Mouse (Mus musculus) adrenal gland, postnatal 10 days (tissue): ENCODE measurements around the gene Clrn2. TPM values are rescaled to one million over a fixed set of nuclear protein-coding genes. Genes with fewer than 3 reads are reported as not detected.
A peak's percentile ranks its signal among the peaks of the same experiment; 100 is the strongest.

Experiments
- DNase-seq: peaks from one replicate; pipeline ENCODE4 v3.0.0; 2021; ENCODE audit warnings: mixed read lengths
- total RNA-seq, 2 experiments: library from RNA; stranded (reverse); gene quantifications; 2 replicates each; pipeline ENCODE4 v1.2.3; 2021

The Clrn2 gene
- total RNA-seq, 2 experiments from 2014 or later = not detected

DNA sequence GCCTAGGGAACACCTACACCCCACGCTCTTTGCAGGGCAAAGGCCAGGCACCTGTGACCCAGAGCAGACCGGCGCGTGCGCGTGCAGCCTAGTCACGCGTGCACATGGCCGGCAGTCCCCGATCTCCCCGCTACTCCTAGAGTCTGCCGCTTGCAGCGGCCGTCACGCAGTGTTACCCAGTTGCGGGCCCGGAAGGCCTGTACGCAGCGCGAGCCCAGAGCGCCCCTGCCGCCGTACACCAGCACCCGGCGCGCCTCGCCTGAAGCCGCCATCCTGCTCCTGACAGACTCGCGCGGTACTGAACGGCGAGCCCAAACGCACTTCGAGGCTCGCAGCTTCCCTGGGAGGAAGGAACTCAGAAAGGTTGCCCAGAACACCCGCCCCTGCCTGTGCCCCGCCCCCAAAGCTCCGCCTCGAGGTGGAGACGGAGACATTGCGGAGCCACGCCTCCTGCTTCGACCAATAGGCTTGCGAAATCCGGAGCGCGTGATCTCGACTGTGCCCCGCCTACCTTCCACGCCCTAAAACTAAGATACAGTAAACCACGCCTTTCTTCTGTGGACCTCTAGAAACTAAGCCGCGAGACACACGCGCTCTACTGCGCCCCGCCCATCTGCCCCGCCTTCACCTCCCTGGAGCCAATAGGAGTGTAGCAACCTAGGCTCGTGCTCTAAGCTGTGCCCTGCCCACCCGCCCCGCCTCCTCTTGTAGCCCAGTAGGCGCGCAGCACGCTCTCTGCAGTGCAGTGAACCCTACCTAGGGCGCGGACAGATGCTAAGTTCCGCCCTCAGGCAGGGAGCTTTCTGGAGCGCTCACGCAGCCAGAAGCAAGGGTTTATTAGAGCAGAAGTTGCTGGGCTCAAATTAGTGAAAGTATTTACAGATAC is 3.5 kb upstream of the Clrn2 start, which contains the start of gene Qdpr:
TSS of gene Qdpr (minus strand) at position 406 of the 886 bp plus-strand sequence.
- peak; percentile 98 for DNase-seq

- DNase-seq = no peak
These were observed 905 bp downstream of the Clrn2 start for GRCm38 (mm10) chr5:45454456-45454855.

- DNase-seq = peak; percentile 41
These were observed 19.4 kb downstream of the Clrn2 start for GRCm38 (mm10) chr5:45472880-45473450.

- DNase-seq = no peak
These were observed 20.0 kb downstream of the Clrn2 start for GRCm38 (mm10) chr5:45473521-45473920.

DNA sequence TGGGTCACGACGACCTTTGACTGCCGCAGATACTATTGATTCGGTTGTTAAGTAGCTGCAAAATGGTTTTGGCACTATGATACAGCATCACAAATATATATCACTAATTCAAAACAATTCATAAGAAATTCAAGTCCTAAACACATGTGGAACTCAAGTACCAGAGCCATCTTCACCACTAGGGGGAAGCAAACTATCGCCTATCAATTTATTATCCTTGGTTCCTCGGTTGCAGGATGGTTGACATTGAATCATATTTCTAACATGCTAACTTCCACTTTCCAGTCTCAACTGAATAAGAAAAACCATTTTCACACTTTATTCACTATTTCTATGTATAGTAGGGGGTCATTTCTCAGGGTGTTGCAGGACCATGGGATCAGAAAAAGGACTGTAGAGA is 20.7 kb downstream of the Clrn2 start:
- peak; percentile 63 for DNase-seq

- DNase-seq = no peak
These were observed 21.2 kb downstream of the Clrn2 start for GRCm38 (mm10) chr5:45474758-45475157.

GRCm38 (mm10) chr5:45475771-45476170 is 22.2 kb downstream of the Clrn2 start:
- DNase-seq = no peak

GRCm38 (mm10) chr5:45476288-45476687 is 22.7 kb downstream of the Clrn2 start:
- DNase-seq = no peak

GRCm38 (mm10) chr5:45477601-45478000 is 24.1 kb downstream of the Clrn2 start:
- no peak for DNase-seq

DNA sequence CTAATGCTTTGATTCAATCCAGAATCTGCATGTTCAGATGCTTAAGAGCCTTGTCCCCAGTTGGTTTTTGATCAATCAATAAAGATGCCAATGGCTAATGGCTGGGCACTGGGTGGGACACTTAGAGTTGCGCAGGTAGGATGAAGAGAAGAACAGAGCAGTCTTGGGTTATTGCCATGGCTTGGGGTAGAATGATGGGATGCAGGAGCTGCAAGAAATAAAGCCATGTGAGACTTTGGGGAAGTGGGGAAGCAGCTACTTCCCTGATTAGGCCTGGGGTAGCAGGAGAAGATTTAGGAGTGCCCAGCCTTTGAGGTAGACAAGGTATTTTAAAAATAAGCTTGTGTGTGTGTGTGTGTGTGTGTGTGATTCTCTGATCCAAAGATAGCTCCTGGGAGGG is 26.5 kb downstream of the Clrn2 start:
- no peak for DNase-seq

DNA sequence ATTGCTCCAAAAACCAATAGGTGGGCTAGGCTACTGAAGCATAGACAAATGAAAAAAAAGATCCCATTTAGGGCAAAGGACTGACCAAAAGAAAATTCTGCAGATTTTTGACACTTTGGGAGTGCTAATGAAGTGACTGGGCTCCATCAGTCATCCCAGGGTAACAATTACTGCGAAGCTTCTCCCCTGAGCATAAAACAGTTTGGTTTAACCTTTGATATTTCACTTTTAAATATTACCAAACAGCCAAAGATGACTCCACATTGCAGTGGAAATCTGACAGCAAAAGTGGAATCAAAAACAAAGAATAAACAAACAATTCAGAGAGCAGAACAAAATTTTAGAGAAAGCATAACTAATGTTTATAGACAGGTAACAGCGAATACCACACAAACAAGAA is 27.6 kb downstream of the Clrn2 start:
- DNase-seq = no peak

DNA sequence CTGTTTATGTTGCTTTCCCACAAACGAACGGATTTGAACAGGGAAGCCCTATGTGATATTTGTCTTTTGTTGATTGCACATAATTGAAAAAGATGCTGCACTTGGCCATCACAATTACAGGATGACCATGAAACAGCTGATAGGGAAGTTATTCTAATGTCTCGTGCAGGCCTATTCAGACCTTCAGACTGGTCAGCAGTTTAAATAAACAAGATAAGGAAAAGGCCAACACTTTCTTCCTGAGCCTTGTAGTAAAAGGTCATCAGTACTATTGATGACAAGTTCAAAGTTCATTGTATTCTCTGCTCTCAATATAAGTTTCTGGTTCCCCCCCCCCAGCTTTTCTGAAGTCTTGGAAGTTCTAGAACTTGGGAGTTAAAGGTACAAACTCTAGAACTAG is 29.1 kb downstream of the Clrn2 start:
- DNase-seq = no peak

DNA sequence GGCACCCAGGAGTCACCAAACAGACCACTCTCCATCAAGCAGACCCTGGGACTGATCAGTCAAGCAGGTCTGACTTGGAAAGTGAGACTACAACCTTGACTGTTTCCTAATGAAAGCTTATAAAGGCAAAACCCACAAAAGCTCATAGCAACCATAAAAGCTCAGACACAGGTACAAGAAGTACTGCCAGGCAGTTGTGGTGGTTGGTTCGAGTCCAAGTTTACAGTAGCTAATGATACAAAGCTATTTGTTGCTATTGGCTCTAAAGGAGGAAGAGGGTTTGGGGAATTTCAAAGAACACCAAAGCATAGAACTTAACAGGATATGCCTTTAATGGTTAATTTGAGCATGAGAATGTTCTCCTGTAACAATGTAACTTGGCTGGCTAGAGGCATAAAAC is 30.1 kb downstream of the Clrn2 start:
- DNase-seq = no peak

DNA sequence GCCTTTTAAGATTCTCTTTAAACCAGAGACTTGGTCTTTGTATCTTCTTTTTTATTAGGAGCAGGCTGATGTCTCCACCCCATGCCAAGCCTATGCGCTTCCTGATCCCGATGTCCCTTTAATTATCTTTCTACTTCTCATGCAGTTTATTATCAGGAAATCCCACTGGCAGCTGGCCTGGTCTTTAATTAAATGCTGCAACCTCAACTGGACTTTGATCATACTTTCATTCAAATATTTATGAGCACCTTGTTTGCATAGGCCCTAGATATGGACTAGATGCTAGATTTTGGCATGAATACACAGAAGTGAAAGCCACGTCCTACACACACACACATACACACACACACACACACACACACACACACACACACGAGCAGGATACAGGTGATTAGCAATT is 38.2 kb downstream of the Clrn2 start:
- no peak for DNase-seq

- DNase-seq = peak; percentile 100
These were observed 39.9 kb downstream of the Clrn2 start, which contains the start of gene Lap3 for GRCm38 (mm10) chr5:45493191-45494092. TSS of gene Lap3 (plus strand) at chr5:45493374.

DNA sequence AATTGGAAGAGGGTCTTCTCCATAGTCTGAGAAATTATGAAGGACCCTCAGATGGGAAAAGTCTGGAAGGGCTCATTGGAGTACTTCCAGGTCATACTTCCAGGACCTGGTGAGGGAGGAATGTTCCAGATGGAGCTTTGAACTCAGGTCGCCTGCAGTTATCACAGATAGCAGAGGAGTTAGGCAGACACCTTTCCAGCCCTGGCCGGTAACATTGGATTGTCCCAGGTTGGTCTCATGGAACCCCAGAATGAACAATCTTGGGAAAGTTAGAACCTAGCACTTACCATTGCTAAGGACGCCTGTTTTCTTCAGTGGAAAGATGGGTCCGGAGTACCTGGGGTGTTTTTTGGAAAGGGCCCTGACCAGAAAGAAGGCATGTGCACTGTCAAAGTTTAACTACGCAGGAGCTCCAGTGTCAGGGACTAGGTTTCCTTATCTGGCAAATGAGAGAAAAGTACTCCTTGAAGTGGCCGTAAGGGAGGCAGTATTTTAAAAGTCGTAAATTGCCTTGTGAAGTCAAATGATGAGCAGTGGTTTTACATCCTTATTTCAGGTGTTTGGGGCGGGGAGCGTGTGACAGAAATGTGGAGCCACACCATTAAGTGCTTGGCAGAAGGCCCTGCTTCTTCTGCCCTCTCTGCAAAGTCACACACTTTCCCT is 40.7 kb downstream of the Clrn2 start:
- no peak for DNase-seq

DNA sequence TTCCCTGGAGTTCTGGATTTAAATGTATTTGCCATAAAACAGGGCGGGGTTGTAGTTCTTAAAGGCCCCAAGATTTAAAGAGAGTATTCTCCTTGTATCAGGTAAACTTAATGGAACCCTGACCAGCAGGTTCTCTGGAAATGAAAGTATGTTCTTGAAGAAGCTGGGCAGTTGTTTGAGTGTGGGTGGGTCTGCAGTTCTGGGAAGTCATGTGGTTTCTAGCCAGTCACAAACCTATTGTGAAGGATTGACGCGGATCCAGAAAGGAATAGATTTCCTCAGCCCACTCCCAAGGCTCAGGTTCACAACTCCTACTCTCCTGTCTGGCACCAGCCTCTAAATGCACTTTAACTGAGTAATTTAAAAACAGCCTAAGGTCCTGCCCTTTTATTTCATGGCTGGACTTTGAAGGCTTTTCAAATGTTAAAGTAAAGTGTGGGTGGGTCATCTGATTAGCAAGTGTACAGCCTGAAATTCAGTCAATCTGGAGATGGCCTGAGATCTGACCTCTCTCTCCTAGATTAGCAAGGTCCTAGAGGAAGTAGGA is 42.0 kb downstream of the Clrn2 start:
- no peak for DNase-seq

DNA sequence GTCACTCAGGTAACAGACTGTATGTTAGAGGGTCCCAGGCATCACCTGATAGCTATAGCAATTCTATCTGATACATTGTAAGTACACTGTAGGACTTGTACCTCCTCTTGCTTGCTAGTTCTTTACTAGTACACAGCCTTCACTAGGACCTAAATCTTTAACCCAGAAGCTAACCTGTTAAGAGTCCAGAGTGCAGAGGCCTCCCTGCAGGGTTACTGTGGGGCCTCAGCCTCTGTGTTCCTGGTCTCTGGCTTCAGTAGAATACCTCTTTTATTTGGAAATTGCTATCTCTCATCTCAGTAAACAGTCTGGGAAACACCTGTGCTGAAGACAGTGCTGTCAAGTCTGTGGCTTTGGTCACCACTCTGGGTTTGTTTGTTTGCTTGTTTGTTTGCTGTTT is 42.5 kb downstream of the Clrn2 start:
- no peak for DNase-seq

DNA sequence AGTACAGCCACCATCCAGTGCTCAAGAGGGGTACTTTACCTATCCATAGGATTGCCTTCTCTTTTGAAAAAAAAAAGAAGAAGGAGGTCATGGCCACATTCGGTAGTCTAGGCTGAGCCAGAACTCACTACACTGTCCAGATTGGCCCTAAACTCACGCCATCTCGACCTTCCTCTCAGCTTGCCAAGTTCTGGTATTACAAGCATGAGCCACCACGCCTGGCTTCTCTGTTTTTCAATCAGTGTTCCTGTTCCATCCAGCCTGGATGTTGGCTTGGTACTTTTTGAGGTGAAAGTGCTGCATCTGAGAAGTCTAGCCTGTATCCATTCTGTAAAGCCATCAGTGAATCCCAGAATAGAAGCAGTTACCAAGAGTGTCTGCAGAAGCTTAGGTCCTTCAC is 42.9 kb downstream of the Clrn2 start:
- DNase-seq = no peak

GRCm38 (mm10) chr5:45496930-45497550 is 43.5 kb downstream of the Clrn2 start:
- DNase-seq = no peak

DNA sequence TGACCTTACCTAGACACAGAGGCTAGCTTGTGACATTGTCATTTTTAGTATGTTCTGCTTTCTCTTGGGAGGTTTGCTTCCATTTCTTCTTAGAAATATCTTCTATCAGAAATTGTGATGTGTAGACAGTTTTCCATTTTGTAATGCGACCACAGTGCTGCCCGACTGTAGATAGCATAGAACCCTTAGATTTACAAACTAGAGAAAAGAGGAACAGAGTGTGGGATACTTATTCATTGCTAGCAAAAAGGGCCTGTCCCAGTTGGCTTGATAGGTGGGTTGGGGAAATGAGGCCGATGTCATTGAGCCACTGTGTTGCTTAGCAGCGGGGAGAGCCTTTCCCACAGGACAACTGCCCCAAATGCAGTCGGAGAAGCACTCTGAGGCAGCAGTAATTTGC is 44.0 kb downstream of the Clrn2 start:
- no peak for DNase-seq
